Mouse (Mus musculus): ENCODE results near the gene Haus4.

Gene Haus4

DNA sequence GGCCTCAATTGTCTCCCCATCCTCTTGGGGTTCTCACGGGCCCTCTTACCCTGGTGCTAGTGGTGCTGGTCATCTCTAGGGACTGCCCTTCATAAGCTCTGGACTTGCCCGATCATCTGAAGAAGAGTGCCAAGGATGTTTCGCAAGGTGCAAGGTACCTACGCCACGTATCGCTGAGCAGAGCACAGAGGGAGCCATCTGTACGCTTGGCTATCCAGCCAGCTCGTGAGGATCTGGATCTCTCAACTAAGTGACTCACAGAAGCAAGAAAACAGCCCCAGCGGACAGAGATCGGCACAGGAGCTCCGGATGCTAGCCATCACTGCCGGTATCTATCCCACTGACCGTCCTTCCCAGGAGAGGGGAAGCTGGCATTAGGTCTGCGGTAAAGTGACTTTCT, 57.7 kb downstream of the Haus4 start:
- DNase-seq (ENCODE audit: low read depth), result no peak

DNA sequence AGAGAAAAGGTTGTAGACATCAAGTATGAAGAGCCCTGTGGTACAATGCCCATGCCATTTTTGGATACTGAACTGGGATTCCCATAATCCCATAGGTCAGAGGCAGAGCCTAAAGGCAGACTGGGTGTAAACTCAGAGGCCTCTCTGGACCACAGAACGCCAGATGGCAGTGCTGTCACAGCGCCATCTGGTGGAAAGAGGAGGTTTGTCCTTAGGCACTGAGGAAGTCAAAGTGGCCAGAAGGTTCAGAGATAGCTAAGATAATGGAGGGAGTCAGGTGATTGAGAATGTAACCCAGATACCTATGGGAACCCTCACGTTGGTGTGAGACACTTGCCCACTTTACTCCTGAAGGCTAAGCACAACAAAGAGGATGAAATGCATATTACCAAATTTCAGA, 60.2 kb downstream of the Haus4 start:
- DNase-seq (ENCODE audit: low read depth), result peak; percentile 84

DNA sequence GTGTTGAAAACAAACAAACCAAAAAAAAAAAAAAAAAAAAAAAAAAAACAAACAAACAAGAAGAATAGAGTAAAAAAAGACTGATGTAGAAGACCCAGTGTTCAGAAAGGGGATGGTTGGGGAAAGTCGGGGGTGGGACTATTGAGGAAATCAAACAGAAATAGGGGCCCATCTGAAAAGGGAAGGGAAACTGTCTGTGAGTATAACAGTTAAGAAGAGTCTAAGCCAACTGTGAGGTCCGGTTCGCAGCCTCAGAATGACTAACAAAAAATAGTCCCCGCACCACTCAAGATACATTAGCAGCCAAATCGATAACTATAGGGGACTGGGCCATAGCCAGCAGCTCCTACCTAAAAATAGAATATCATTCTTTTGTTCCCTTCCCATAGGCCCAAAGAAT, 61.2 kb downstream of the Haus4 start:
- no peak for DNase-seq (ENCODE audit: low read depth)

DNA sequence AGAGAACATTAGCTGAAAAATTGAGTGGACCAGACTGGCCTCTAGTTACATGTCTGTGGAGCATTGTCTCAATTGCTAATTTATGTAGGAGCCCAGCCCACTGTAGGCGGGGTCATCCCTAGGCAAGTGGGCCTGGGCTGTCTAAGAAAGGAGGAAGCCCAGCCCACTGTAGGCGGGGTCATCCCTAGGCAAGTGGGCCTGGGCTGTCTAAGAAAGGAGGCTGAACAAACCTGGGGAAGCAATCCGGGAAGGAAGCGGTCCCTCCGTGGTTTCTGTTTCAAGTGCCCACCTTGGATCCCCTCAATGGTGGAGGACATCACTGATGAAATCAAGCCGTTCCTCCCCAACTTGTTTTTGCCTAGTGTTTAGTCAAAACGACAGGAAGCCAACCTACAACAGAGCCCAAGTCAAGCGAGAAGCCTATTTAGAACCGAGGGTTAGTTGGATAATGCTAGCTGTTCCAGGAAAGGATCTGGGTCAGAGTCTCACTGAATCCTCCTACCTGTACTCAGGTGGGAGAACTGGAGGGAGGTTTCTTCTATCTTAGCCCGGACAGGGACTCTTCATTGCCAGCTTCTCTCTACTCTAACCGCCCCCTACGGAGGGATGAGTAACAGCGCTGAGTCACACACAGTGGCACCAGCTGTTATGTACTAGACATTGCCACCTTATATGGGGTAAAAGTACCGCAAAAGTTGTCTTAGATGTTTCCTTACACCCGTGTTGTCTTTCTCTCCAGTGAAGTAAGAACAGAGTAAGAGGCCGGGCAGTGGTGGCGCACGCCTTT, 61.9 kb downstream of the Haus4 start:
- DNase-seq (ENCODE audit: low read depth), result peak; percentile 93

Measured in 416B (cell line).